Mouse (Mus musculus): ENCODE measurements at regions not wholly inside any gene's neighbourhood (a gene's known extent, or its start where the extent isn't known, plus 50 kb on each side); places are given as distances from the start of the nearest gene placed in this dataset.

- Histone ChIP-seq H3K9ac (ENCODE audit: low read length) (no peak overlapping the region), H3K36me3 (ENCODE audit: control insufficient read depth, insufficient read depth, low read length) (no peaks in the 10 kb centered on the region), H3K9me3 (replicated peaks; ENCODE audit: control insufficient read depth, low read length) (no peaks in the 10 kb centered on the region), H3K4me1 (ENCODE audit: control insufficient read depth, insufficient read depth, low read length) (0 out of 2 replicates have a peak, but pooled peaks cover 5% of the 10 kb centered on the region), H3K4me3 (replicated peaks; ENCODE audit: low read length) (no peak overlapping the region), H3K4me2 (ENCODE audit: low read depth, low read length) (no peak overlapping the region), H3K27me3 (ENCODE audit: control insufficient read depth, insufficient read depth, low read length) (no peaks in the 10 kb centered on the region), H3K27ac (ENCODE audit: low read length) (no peak overlapping the region)
- 57% methylated on average over 10 of the region's 10 CpGs for WGBS
- no peak for ATAC-seq (ENCODE audit: insufficient read depth, low FRiP score)
Observed at GRCm38 (mm10) chr17:74942984-74943801, 62.2 kb upstream of the Ltbp1 start.

- no peak for ATAC-seq (ENCODE audit: insufficient read depth, low FRiP score)
- WGBS: 40% methylated on average over 4 of the region's 4 CpGs
- H3K36me3 ChIP-seq (ENCODE audit: control insufficient read depth, insufficient read depth, low read length): no peaks in the 10 kb centered on the region
Observed at GRCm38 (mm10) chr17:74943802-74944193, 61.6 kb upstream of the Ltbp1 start.

GRCm38 (mm10) chr17:74945149-74945548, 60.2 kb upstream of the Ltbp1 start:
- ATAC-seq (ENCODE audit: insufficient read depth, low FRiP score): no peak
- WGBS: 80% methylated on average over 6 of the region's 6 CpGs
- Histone ChIP-seq H3K4me1 (ENCODE audit: control insufficient read depth, insufficient read depth, low read length) (0 out of 2 replicates have a peak, but pooled peaks cover 5% of the 10 kb centered on the region), H3K9ac (ENCODE audit: low read length) (no peak overlapping the region), H3K36me3 (ENCODE audit: control insufficient read depth, insufficient read depth, low read length) (no peaks in the 10 kb centered on the region), H3K27ac (ENCODE audit: low read length) (no peak overlapping the region), H3K4me2 (ENCODE audit: low read depth, low read length) (no peak overlapping the region), H3K27me3 (ENCODE audit: control insufficient read depth, insufficient read depth, low read length) (no peaks in the 10 kb centered on the region), H3K9me3 (replicated peaks; ENCODE audit: control insufficient read depth, low read length) (no peaks in the 10 kb centered on the region), H3K4me3 (replicated peaks; ENCODE audit: low read length) (no peak overlapping the region)

More at GRCm38 (mm10) chr17:74943802-74944193, 61.6 kb upstream of the Ltbp1 start:
- Histone ChIP-seq H3K9ac (ENCODE audit: low read length) (no peak overlapping the region), H3K9me3 (replicated peaks; ENCODE audit: control insufficient read depth, low read length) (no peaks in the 10 kb centered on the region), H3K4me2 (ENCODE audit: low read depth, low read length) (no peak overlapping the region), H3K4me1 (ENCODE audit: control insufficient read depth, insufficient read depth, low read length) (0 out of 2 replicates have a peak, but pooled peaks cover 5% of the 10 kb centered on the region), H3K4me3 (replicated peaks; ENCODE audit: low read length) (no peak overlapping the region), H3K27ac (ENCODE audit: low read length) (no peak overlapping the region), H3K27me3 (ENCODE audit: control insufficient read depth, insufficient read depth, low read length) (no peaks in the 10 kb centered on the region)

DNA sequence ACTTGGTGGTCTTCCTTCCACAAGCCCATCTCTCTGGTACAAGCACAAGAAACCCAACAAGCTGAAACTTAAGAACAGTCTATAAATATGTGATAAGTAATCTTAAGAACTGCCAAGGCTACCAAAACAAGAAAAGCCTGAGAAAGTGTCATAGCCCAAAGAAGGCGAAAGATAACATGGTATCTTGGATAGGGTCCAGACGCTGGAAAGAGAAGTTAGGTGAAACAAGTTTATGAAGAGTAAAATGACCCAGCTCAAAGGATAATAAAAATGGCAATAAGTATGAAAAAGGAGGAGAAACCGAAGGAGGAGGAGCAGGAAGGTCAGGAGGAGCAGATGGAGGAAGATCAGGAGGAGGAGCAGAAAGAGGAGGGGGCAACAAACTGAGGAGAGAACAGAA, 56.9 kb upstream of the Ltbp1 start:
- Histone ChIP-seq H3K27ac (ENCODE audit: low read length) (no peak overlapping the region), H3K4me2 (ENCODE audit: low read depth, low read length) (no peak overlapping the region), H3K9ac (ENCODE audit: low read length) (no peak overlapping the region), H3K27me3 (ENCODE audit: control insufficient read depth, insufficient read depth, low read length) (no peaks in the 10 kb centered on the region), H3K36me3 (ENCODE audit: control insufficient read depth, insufficient read depth, low read length) (no peaks in the 10 kb centered on the region), H3K4me1 (ENCODE audit: control insufficient read depth, insufficient read depth, low read length) (no peaks in the 10 kb centered on the region), H3K9me3 (replicated peaks; ENCODE audit: control insufficient read depth, low read length) (no peaks in the 10 kb centered on the region), H3K4me3 (replicated peaks; ENCODE audit: low read length) (no peak overlapping the region)
- 58% methylated on average over 3 of the region's 3 CpGs for WGBS
- ATAC-seq (ENCODE audit: insufficient read depth, low FRiP score): no peak

DNA sequence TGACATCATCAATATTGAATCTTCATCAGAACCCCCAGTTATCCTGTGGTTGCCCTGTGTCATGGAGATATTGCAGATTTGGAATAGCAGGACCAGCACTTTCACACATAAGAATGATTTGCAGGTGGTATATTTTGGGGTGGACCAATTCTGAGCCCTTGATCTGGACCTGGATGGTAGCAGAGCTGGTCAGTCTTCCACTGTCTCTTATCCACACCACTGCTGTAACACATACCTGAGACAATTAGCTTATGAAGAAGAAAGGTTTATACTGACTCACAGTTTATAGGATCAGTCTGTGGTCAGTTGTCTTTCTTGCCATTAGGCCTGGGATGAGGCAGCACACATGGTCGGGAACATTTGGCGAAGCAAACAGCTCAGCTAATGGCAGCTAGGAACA, 55.1 kb upstream of the Ltbp1 start:
- ATAC-seq (ENCODE audit: insufficient read depth, low FRiP score): no peak
- Histone ChIP-seq H3K9ac (ENCODE audit: low read length) (no peak overlapping the region), H3K9me3 (replicated peaks; ENCODE audit: control insufficient read depth, low read length) (no peaks in the 10 kb centered on the region), H3K27me3 (ENCODE audit: control insufficient read depth, insufficient read depth, low read length) (no peaks in the 10 kb centered on the region), H3K36me3 (ENCODE audit: control insufficient read depth, insufficient read depth, low read length) (no peaks in the 10 kb centered on the region), H3K27ac (ENCODE audit: low read length) (no peak overlapping the region), H3K4me3 (replicated peaks; ENCODE audit: low read length) (no peak overlapping the region), H3K4me2 (ENCODE audit: low read depth, low read length) (no peak overlapping the region), H3K4me1 (ENCODE audit: control insufficient read depth, insufficient read depth, low read length) (no peaks in the 10 kb centered on the region)
- WGBS: 95% methylated on average over 2 of the region's 2 CpGs

DNA sequence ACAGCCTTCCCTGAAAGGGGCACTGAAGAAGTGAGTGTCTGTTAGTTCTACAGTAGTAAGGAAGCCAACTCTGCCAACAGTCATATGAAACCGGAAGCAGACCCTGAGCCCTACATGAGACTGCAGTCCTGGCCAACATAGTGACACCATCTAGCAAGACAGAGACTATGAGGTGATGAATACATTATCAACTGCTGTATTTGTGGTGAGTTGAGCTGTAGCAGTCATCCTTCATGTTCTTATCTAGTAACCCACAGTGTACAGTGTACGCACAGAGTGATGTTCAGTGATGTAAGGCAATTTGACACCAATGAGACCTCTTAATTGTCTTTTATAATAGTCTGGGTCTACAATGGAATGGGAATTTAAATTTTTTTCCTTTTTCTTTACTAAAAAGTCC, 50.4 kb upstream of the Ltbp1 start:
- 74% methylated on average over 2 of the region's 2 CpGs for WGBS
- ATAC-seq (ENCODE audit: insufficient read depth, low FRiP score): no peak
- Histone ChIP-seq H3K36me3 (ENCODE audit: control insufficient read depth, insufficient read depth, low read length) (no peaks in the 10 kb centered on the region), H3K4me1 (ENCODE audit: control insufficient read depth, insufficient read depth, low read length) (no peaks in the 10 kb centered on the region), H3K4me2 (ENCODE audit: low read depth, low read length) (no peak overlapping the region), H3K27me3 (ENCODE audit: control insufficient read depth, insufficient read depth, low read length) (no peaks in the 10 kb centered on the region), H3K9me3 (replicated peaks; ENCODE audit: control insufficient read depth, low read length) (no peaks in the 10 kb centered on the region), H3K9ac (ENCODE audit: low read length) (no peak overlapping the region), H3K27ac (ENCODE audit: low read length) (no peak overlapping the region), H3K4me3 (replicated peaks; ENCODE audit: low read length) (no peak overlapping the region)

Measured in stomach, embryonic 16.5 days (tissue).